Mouse (Mus musculus): ENCODE data around the gene Yif1a.

DNA sequence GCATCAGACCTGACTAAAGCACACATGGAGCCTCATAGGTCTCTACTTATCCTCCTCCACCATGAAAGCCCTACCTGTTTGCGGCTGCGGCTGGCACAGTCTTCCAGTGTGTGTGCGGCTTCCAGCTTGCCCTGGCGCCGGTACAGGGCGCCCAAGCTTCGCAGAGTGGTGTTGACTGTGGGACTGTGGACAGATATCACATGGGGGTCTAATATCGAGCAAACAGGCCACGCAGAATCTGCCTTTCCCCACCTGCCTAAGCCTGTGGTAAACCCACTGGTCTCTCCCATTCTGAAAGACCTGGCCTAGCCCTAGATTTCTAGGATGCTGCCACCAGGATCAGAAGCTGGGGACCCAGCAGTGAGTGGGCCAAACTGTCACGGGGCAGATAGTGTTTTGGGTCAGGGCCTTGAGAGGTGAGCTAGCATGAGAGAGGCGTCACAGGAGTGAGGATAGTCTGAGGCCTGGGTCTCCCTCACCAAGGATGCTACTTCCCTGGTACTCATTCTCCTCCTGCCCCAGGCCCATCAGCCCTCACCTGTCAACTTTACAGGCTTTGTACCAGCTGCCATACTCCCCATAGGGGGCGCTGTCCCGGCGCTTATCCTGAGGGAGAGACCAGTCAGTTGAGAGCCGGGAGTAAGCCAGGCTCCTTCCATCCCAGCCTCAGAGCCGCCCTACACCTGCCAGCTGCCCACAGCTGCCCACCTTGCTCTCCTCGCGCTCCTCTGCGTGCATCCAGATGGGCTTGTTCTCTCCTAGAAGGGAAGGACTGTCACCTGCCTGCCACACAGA, 21.5 kb downstream of the Yif1a start:
- TF ChIP-seq EP300 (IDR thresholded peaks at IDR 0.05) (no peak), CTCF (IDR thresholded peaks at IDR 0.05) (peak; percentile 64)
